Mouse (Mus musculus): ENCODE measurements around the gene Sco1.

GRCm38 (mm10) chr11:67024867-67025477 lies 27.5 kb upstream of the Sco1 start, which contains the start of gene Tmem220:
- TF ChIP-seq CTCF (IDR thresholded peaks at IDR 0.05; ENCODE audit: control insufficient read depth, insufficient read depth, insufficient replicate concordance, low read depth, low read length) (peak; percentile 62; the same call in 1 of the 2 replicates), POLR2A (IDR thresholded peaks at IDR 0.05; ENCODE audit: control insufficient read depth, low read depth, low read length) (peak; percentile 67)
